Mouse (Mus musculus): Measurements from ENCODE around the gene Camk2g. TPM values are rescaled to one million over a fixed set of nuclear protein-coding genes. Genes with fewer than 3 reads are reported as not detected.

Gene Camk2g
- total and polyA plus RNA-seq, 3 experiments: 15.7 to 33.1 (median 18.5) TPM

DNA sequence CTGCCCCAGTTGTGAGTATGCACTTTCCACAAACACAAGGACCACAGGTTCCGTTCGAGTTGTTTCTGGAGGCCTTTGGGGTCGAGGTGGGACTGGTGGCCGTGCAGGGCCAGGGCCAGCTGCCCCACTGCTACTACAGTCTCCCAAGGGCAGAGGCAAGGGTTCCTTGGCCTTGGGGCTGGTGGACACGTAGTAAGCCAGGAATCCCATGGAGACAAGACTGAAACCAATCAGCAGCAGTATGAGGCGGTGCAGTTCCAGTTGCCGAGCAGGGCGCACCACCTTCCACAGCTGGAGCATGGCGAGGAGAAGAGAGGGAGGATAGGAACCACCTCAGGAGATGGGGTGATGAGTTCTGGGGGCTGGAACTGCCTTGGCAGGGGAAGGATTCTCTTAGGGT is 64.0 kb downstream of the Camk2g start:
- H3K27ac ChIP-seq (ENCODE audit: insufficient read depth, low read depth): no peak overlapping the region
- in situ Hi-C loops (cut with MboI; ENCODE audit: low pct_ligation_motif_present, low pct_unique_long_range_greater_than_20kb, low sequenced_read_pairs): loop anchor here (5.0 kb wide), 1 partner anchor 53 kb away; no protein-coding TSS in a partner anchor
- H3K36me3 ChIP-seq (replicated peaks in 1 of 2; ENCODE audit: control insufficient read depth in 1 of 2, insufficient read depth in 1 of 2, low read length in 1 of 2): peaks cover 42 to 69% of the 10 kb centered on the region in 2 experiments
- no peaks in the 10 kb centered on the region for H3K9me3 ChIP-seq (replicated peaks; ENCODE audit: low read length)
- peaks cover 0 to 15% of the 10 kb centered on the region in 2 experiments; a peak in 2 of 4 replicates for H3K4me1 ChIP-seq (ENCODE audit: control insufficient read depth in 1 of 2, insufficient read depth in 2 of 2)
- dilution Hi-C loops (cut with MboI; ENCODE audit: extremely low pct_ligation_motif_present, extremely low pct_unique_long_range_greater_than_20kb, low sequenced_read_pairs): no loop called here
- no peak overlapping the region for H3K4me3 ChIP-seq (replicated peaks in 1 of 3; ENCODE audit: low read depth in 2 of 3, low read length in 2 of 3, poor library complexity in 1 of 3)
- no peak overlapping the region for H3K4me2 ChIP-seq (ENCODE audit: insufficient read depth, low read depth, poor library complexity, severe bottlenecking)
- TF ChIP-seq ZNF384 (IDR thresholded peaks at IDR 0.05; ENCODE audit: low read depth, low read length) (no peak), CHD1 (IDR thresholded peaks at IDR 0.05; ENCODE audit: low read depth, low read length) (no peak), MXI1 (IDR thresholded peaks at IDR 0.05; ENCODE audit: low read depth, low read length) (no peak)
- DNase-seq (ENCODE audit: extremely low read depth): no peak
- no peaks in the 10 kb centered on the region; the same call in 1 of the 2 replicates for H3K79me2 ChIP-seq (replicated peaks; ENCODE audit: control insufficient read depth, extremely low read depth, insufficient read depth, poor library complexity, severe bottlenecking)
- no peak overlapping the region for H3K9ac ChIP-seq (ENCODE audit: insufficient read depth, low read depth)
- H3K27me3 ChIP-seq (replicated peaks): no peaks in the 10 kb centered on the region

DNA sequence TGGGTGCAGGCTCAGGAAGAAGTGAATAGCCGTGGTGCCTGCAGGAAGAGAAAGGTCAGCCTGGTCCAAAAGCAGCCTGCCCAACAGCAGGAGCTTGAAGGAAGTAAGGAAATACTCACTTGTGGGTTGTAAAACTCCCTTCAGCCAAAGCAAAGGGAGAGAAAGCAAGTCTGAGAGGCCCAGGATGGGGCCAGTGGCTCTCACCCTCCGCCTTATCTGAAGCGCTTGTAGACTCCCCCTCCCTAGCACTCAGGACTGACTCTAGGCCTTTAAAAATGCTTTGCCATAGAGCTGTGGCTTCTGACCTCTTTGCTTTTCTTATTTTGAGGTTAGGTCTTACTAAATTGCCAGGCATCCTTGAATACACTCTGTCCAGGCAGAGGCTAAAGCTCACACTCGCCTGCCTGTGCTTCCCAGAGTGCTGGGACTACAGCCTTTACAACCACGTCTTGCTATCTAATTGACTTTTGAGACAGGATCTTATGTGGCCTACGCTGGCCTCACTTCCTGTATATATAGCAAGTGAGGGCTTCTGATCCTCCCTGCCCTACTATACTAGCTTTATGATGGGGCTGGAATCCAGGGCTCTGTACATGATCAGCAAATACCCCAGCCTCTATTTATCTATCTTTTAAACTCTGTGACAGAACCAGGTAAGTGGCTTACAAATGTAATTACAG is 68.1 kb downstream of the Camk2g start:
- H3K4me3 ChIP-seq (replicated peaks in 1 of 3; ENCODE audit: low read depth in 2 of 3, low read length in 2 of 3, poor library complexity in 1 of 3): no peak overlapping the region
- H3K27ac ChIP-seq (ENCODE audit: insufficient read depth, low read depth): no peak overlapping the region
- H3K4me1 ChIP-seq (ENCODE audit: control insufficient read depth in 1 of 2, insufficient read depth in 2 of 2): no peaks in the 10 kb centered on the region
- TF ChIP-seq MAX (IDR thresholded peaks at IDR 0.05; ENCODE audit: low read length) (no peak), ZKSCAN1 (IDR thresholded peaks at IDR 0.05; ENCODE audit: borderline replicate concordance, low read depth, low read length) (no peak), BHLHE40 (IDR thresholded peaks at IDR 0.05; ENCODE audit: low read depth, low read length) (no peak), JUN (IDR thresholded peaks at IDR 0.05; ENCODE audit: insufficient read depth, low read depth, low read length) (no peak), TBP (conservative IDR thresholded peaks at IDR 0.05; ENCODE audit: low read depth, low read length) (no peak), KAT2A (IDR thresholded peaks at IDR 0.05; ENCODE audit: insufficient replicate concordance, low read length) (no peak), TCF12 (IDR thresholded peaks at IDR 0.05; ENCODE audit: low read depth, low read length) (no peak), NELFE (IDR thresholded peaks at IDR 0.05; ENCODE audit: low read depth, low read length) (no peak), PAX5 (IDR thresholded peaks at IDR 0.05; ENCODE audit: low read length) (no peak), IRF4 (IDR thresholded peaks at IDR 0.05; ENCODE audit: low read depth, low read length) (no peak), RCOR1 (conservative IDR thresholded peaks at IDR 0.05; ENCODE audit: low read depth, low read length) (no peak), HCFC1 (IDR thresholded peaks at IDR 0.05; ENCODE audit: low read depth, low read length) (no peak), SIN3A (IDR thresholded peaks at IDR 0.05; ENCODE audit: low read length) (no peak), ZNF384 (IDR thresholded peaks at IDR 0.05; ENCODE audit: low read depth, low read length) (no peak)
- H3K36me3 ChIP-seq (replicated peaks in 1 of 2; ENCODE audit: control insufficient read depth in 1 of 2, insufficient read depth in 1 of 2, low read length in 1 of 2): peaks cover 76 to 97% of the 10 kb centered on the region in 2 experiments
- no peaks in the 10 kb centered on the region for H3K79me2 ChIP-seq (replicated peaks; ENCODE audit: control insufficient read depth, extremely low read depth, insufficient read depth, poor library complexity, severe bottlenecking)
- dilution Hi-C loops (cut with MboI; ENCODE audit: extremely low pct_ligation_motif_present, extremely low pct_unique_long_range_greater_than_20kb, low sequenced_read_pairs): no loop called here
- no peak for DNase-seq (ENCODE audit: extremely low read depth)
- H3K4me2 ChIP-seq (ENCODE audit: insufficient read depth, low read depth, poor library complexity, severe bottlenecking): no peak overlapping the region
- H3K27me3 ChIP-seq (replicated peaks): no peaks in the 10 kb centered on the region
- no peak overlapping the region for H3K9ac ChIP-seq (ENCODE audit: insufficient read depth, low read depth)
- in situ Hi-C loops (cut with MboI; ENCODE audit: low pct_ligation_motif_present, low pct_unique_long_range_greater_than_20kb, low sequenced_read_pairs): loop anchor here (5.0 kb wide), 1 partner anchor 48 kb away; no protein-coding TSS in a partner anchor
- no peaks in the 10 kb centered on the region for H3K9me3 ChIP-seq (replicated peaks; ENCODE audit: low read length)
